Mouse (Mus musculus) forebrain, postnatal 0 days (tissue): ENCODE measurements around the gene Cacna1b. TPM values are rescaled to one million over a fixed set of nuclear protein-coding genes. Genes with fewer than 3 reads are reported as not detected.

ENCODE experiments used
- ATAC-seq: fragments of 200-750 bp; cut with Nextera tagmentation; 2 replicates; pipeline ENCODE4 v1.8.0; 2017; ENCODE audit warnings: mild to moderate bottlenecking, moderate library complexity
- DNase-seq: peaks from one replicate; pipeline ENCODE4 v3.0.0-alpha.2; 2015
- H3K27ac ChIP-seq: fragments of 300-500 bp; sonication (generic); 2 replicates; pipeline ENCODE4 v1.5.1; 2014; ENCODE audit warnings: low read depth, mild to moderate bottlenecking, antibody characterized with exemption, low read length, moderate library complexity, mixed read lengths
- H3K27me3 ChIP-seq: fragments of 300-500 bp; sonication (generic); 2 replicates; pipeline ENCODE4 v1.6.1; 2014; ENCODE audit warnings: mild to moderate bottlenecking, low read length, mixed read lengths; ENCODE audit not compliant: insufficient read depth
- H3K36me3 ChIP-seq: fragments of 300-500 bp; sonication (generic); 2 replicates; pipeline ENCODE4 v1.6.1; 2014; ENCODE audit warnings: mild to moderate bottlenecking, moderate library complexity; ENCODE audit not compliant: insufficient read depth
- H3K4me1 ChIP-seq: fragments of 300-500 bp; sonication (generic); 2 replicates; pipeline ENCODE4 v1.6.1; 2014; ENCODE audit warnings: antibody characterized with exemption; ENCODE audit not compliant: insufficient read depth
- H3K4me2 ChIP-seq: fragments of 300-500 bp; sonication (generic); 2 replicates; pipeline ENCODE4 v1.6.1; 2014; ENCODE audit warnings: low read depth, mild to moderate bottlenecking, moderate library complexity
- H3K4me3 ChIP-seq: fragments of 300-500 bp; sonication (generic); 2 replicates; pipeline ENCODE4 v1.5.1; 2014; ENCODE audit warnings: low read depth, low read length, mixed read lengths
- H3K9ac ChIP-seq: fragments of 300-500 bp; sonication (generic); 2 replicates; pipeline ENCODE4 v1.6.1; 2014; ENCODE audit warnings: mild to moderate bottlenecking
- H3K9me3 ChIP-seq: fragments of 300-500 bp; sonication (generic); 2 replicates; pipeline ENCODE4 v1.6.1; 2016; ENCODE audit warnings: low read length
- CTCF ChIP-seq: sonication (generic); IDR thresholded peaks from 2 replicates; pipeline ENCODE4 v1.5.1; 2016; ENCODE audit warnings: antibody characterized with exemption, control low read depth, low read depth
- WGBS: fragments of 180-500 bp; shearing (Covaris S2); extraction: QIAGEN DNeasy Blood & Tissue Kit; methylation state at CpG from one replicate; pipeline ENCODE4 v1.1.7; 2014; 5-methylcytosine and 5-hydroxymethylcytosine counted together
- polyA plus RNA-seq: library from polyadenylated mRNA; unstranded; fragments of >200 nt; fragmentation: Nextera tagmentation; extraction: Ambion mirVana; gene quantifications from 2 replicates; pipeline ENCODE4 v1.2.1, GENCODE M21; 2015
- total RNA-seq: library from RNA; depleted of rRNA; stranded (reverse); fragments of >200 nt; gene quantifications from 2 replicates; pipeline ENCODE4 v1.2.3, GENCODE M21; 2014

Gene Cacna1b
- total and polyA plus RNA-seq, 2 experiments from 2014 or later, result 7.9 to 40.4 TPM

- TF ChIP-seq CTCF, result no peak
- 0% methylated on average over 35 of the region's 35 CpGs for WGBS
Observed at GRCm38 (mm10) chr2:24761923-24762445, 968 bp downstream of the Cacna1b start.

GRCm38 (mm10) chr2:24755276-24755675, 7.7 kb downstream of the Cacna1b start:
- no peaks in the 10 kb centered on the region for H3K27me3 ChIP-seq
- H3K36me3 ChIP-seq, result peaks cover 48% of the 10 kb centered on the region
- no peaks in the 10 kb centered on the region for H3K4me1 ChIP-seq
- peak; percentile 73 for TF ChIP-seq CTCF
- ATAC-seq (peak; percentile 42; the same call in 1 of the 2 replicates), DNase-seq (peak; percentile 50)
- H3K9ac ChIP-seq, result no peak overlapping the region
- no peaks in the 10 kb centered on the region for H3K9me3 ChIP-seq
- no peak overlapping the region for H3K4me3 ChIP-seq
- H3K27ac ChIP-seq, result no peak overlapping the region
- WGBS, result 92% methylated on average over 1 of the region's 1 CpGs
- H3K4me2 ChIP-seq, result no peak overlapping the region

More at GRCm38 (mm10) chr2:24761923-24762445, 968 bp downstream of the Cacna1b start:
- peaks cover 13% of the 10 kb centered on the region for H3K36me3 ChIP-seq
- peak overlapping the region; percentile 83 for H3K27ac ChIP-seq
- no peaks in the 10 kb centered on the region; the same call in 1 of the 2 replicates for H3K4me1 ChIP-seq
- ATAC-seq (peak; percentile 72), DNase-seq (peak; percentile 84)
- H3K9me3 ChIP-seq, result no peaks in the 10 kb centered on the region
- peak overlapping the region; percentile 84 for H3K9ac ChIP-seq
- peak overlapping the region; percentile 77 for H3K4me2 ChIP-seq
- peaks cover 3% of the 10 kb centered on the region; the same call in 1 of the 2 replicates for H3K27me3 ChIP-seq
- peak overlapping the region; percentile 82 for H3K4me3 ChIP-seq

GRCm38 (mm10) chr2:24752599-24752998, 10.4 kb downstream of the Cacna1b start:
- TF ChIP-seq CTCF, result no peak
- no peak overlapping the region for H3K4me3 ChIP-seq
- H3K9me3 ChIP-seq, result no peaks in the 10 kb centered on the region
- H3K9ac ChIP-seq, result no peak overlapping the region
- H3K4me1 ChIP-seq, result no peaks in the 10 kb centered on the region
- DNase-seq (no peak), ATAC-seq (no peak)
- H3K27me3 ChIP-seq, result no peaks in the 10 kb centered on the region
- H3K4me2 ChIP-seq, result no peak overlapping the region
- 58% methylated on average over 4 of the region's 4 CpGs for WGBS
- H3K27ac ChIP-seq, result no peak overlapping the region
- peaks cover 52% of the 10 kb centered on the region for H3K36me3 ChIP-seq

GRCm38 (mm10) chr2:24750051-24750450, 12.9 kb downstream of the Cacna1b start:
- 85% methylated on average over 3 of the region's 3 CpGs for WGBS
- TF ChIP-seq CTCF, result no peak

GRCm38 (mm10) chr2:24747878-24748277, 15.1 kb downstream of the Cacna1b start:
- DNase-seq (no peak), ATAC-seq (no peak)
- Histone ChIP-seq H3K9ac (no peak overlapping the region), H3K36me3 (peaks cover 41% of the 10 kb centered on the region), H3K4me2 (no peak overlapping the region), H3K27ac (no peak overlapping the region), H3K27me3 (no peaks in the 10 kb centered on the region), H3K9me3 (no peaks in the 10 kb centered on the region), H3K4me1 (0 out of 2 replicates have a peak, but pooled peaks cover 9% of the 10 kb centered on the region), H3K4me3 (no peak overlapping the region)
- 80% methylated on average over 7 of the region's 7 CpGs for WGBS
- no peak for TF ChIP-seq CTCF

More at GRCm38 (mm10) chr2:24750051-24750450, 12.9 kb downstream of the Cacna1b start:
- Histone ChIP-seq H3K27me3 (no peaks in the 10 kb centered on the region), H3K27ac (no peak overlapping the region), H3K36me3 (peaks cover 50% of the 10 kb centered on the region), H3K4me1 (no peaks in the 10 kb centered on the region), H3K4me3 (no peak overlapping the region), H3K4me2 (no peak overlapping the region), H3K9me3 (no peaks in the 10 kb centered on the region), H3K9ac (no peak overlapping the region)
- no peak for ATAC-seq
- no peak for DNase-seq

GRCm38 (mm10) chr2:24739701-24740100, 23.3 kb downstream of the Cacna1b start:
- Histone ChIP-seq H3K27me3 (no peaks in the 10 kb centered on the region), H3K4me3 (no peak overlapping the region), H3K27ac (no peak overlapping the region), H3K9ac (no peak overlapping the region), H3K4me2 (no peak overlapping the region), H3K4me1 (0 out of 2 replicates have a peak, but pooled peaks cover 7% of the 10 kb centered on the region), H3K36me3 (peaks cover 9% of the 10 kb centered on the region; the same call in 1 of the 2 replicates), H3K9me3 (no peaks in the 10 kb centered on the region)
- ATAC-seq (no peak), DNase-seq (no peak)
- no peak for TF ChIP-seq CTCF
- WGBS, result 79% methylated on average over 5 of the region's 5 CpGs

GRCm38 (mm10) chr2:24733157-24733556, 29.8 kb downstream of the Cacna1b start:
- Histone ChIP-seq H3K4me1 (no peaks in the 10 kb centered on the region), H3K4me2 (no peak overlapping the region), H3K36me3 (peaks cover 52% of the 10 kb centered on the region), H3K27ac (no peak overlapping the region), H3K27me3 (no peaks in the 10 kb centered on the region), H3K9ac (no peak overlapping the region), H3K9me3 (no peaks in the 10 kb centered on the region), H3K4me3 (no peak overlapping the region)
- DNase-seq (no peak), ATAC-seq (no peak)
- TF ChIP-seq CTCF, result no peak
- WGBS, result 83% methylated on average over 4 of the region's 4 CpGs
